Mouse (Mus musculus): ENCODE results near the gene Cemip. TPM values are rescaled to one million over a fixed set of nuclear protein-coding genes. Genes with fewer than 3 reads are reported as not detected.

Gene Cemip
- polyA plus RNA-seq, 1 experiment from 2014 or later = 1.7 TPM

GRCm38 (mm10) chr7:83911909-83912308 is 174.4 kb downstream of the Cemip start:
- no peak for TF ChIP-seq CTCF (IDR thresholded peaks at IDR 0.05; ENCODE audit: low read depth)
- no peak for ATAC-seq (ENCODE audit: insufficient read depth)
- 75% methylated on average over 3 of the region's 3 CpGs for WGBS
- Histone ChIP-seq H3K27me3 (ENCODE audit: insufficient read depth, low read length) (no peaks in the 10 kb centered on the region), H3K9ac (no peak overlapping the region), H3K9me3 (ENCODE audit: low read depth, low read length) (no peaks in the 10 kb centered on the region), H3K4me1 (ENCODE audit: insufficient read depth) (no peaks in the 10 kb centered on the region), H3K4me2 (no peak overlapping the region), H3K27ac (ENCODE audit: low read depth) (no peak overlapping the region), H3K4me3 (ENCODE audit: low read depth, low read length) (no peak overlapping the region), H3K36me3 (ENCODE audit: insufficient read depth) (no peaks in the 10 kb centered on the region)
- DNase-seq = no peak

GRCm38 (mm10) chr7:83904831-83905230 is 181.5 kb downstream of the Cemip start:
- H3K9me3 ChIP-seq (ENCODE audit: low read depth, low read length) = no peaks in the 10 kb centered on the region
- no peak for TF ChIP-seq CTCF (IDR thresholded peaks at IDR 0.05; ENCODE audit: low read depth)
- ATAC-seq (ENCODE audit: insufficient read depth) = no peak
- WGBS = 81% methylated on average over 3 of the region's 3 CpGs
- no peaks in the 10 kb centered on the region for H3K27me3 ChIP-seq (ENCODE audit: insufficient read depth, low read length)
- no peaks in the 10 kb centered on the region for H3K4me1 ChIP-seq (ENCODE audit: insufficient read depth)
- DNase-seq = no peak
- H3K9ac ChIP-seq = no peak overlapping the region
- no peak overlapping the region for H3K4me3 ChIP-seq (ENCODE audit: low read depth, low read length)
- peaks cover 7% of the 10 kb centered on the region for H3K36me3 ChIP-seq (ENCODE audit: insufficient read depth)
- H3K27ac ChIP-seq (ENCODE audit: low read depth) = no peak overlapping the region
- no peak overlapping the region for H3K4me2 ChIP-seq

- TF ChIP-seq CTCF (IDR thresholded peaks at IDR 0.05; ENCODE audit: low read depth) = no peak
- 36% methylated on average over 5 of the region's 5 CpGs for WGBS
- H3K4me3 ChIP-seq (ENCODE audit: low read depth, low read length) = no peak overlapping the region
- ATAC-seq (ENCODE audit: insufficient read depth) (peak; percentile 36; the same call in 1 of the 2 replicates), DNase-seq (peak; percentile 51)
- H3K9ac ChIP-seq = no peak overlapping the region
- H3K27me3 ChIP-seq (ENCODE audit: insufficient read depth, low read length) = no peaks in the 10 kb centered on the region
- peak overlapping the region; percentile 63 for H3K27ac ChIP-seq (ENCODE audit: low read depth)
- H3K36me3 ChIP-seq (ENCODE audit: insufficient read depth) = peaks cover 30% of the 10 kb centered on the region
- no peak overlapping the region for H3K4me2 ChIP-seq
- H3K9me3 ChIP-seq (ENCODE audit: low read depth, low read length) = no peaks in the 10 kb centered on the region
- H3K4me1 ChIP-seq (ENCODE audit: insufficient read depth) = no peaks in the 10 kb centered on the region
Observed at GRCm38 (mm10) chr7:83902296-83903145, 183.8 kb downstream of the Cemip start.

GRCm38 (mm10) chr7:83901425-83901824 is 184.9 kb downstream of the Cemip start:
- Histone ChIP-seq H3K36me3 (ENCODE audit: insufficient read depth) (peaks cover 38% of the 10 kb centered on the region), H3K9me3 (ENCODE audit: low read depth, low read length) (no peaks in the 10 kb centered on the region), H3K4me3 (ENCODE audit: low read depth, low read length) (no peak overlapping the region), H3K4me1 (ENCODE audit: insufficient read depth) (no peaks in the 10 kb centered on the region), H3K4me2 (no peak overlapping the region), H3K27me3 (ENCODE audit: insufficient read depth, low read length) (no peaks in the 10 kb centered on the region), H3K27ac (ENCODE audit: low read depth) (peak overlapping the region; percentile 63; the same call in 1 of the 2 replicates), H3K9ac (no peak overlapping the region)
- DNase-seq = peak; percentile 40
- WGBS = 49% methylated on average over 4 of the region's 4 CpGs
- no peak for TF ChIP-seq CTCF (IDR thresholded peaks at IDR 0.05; ENCODE audit: low read depth)
- peak; percentile 16; the same call in 1 of the 2 replicates for ATAC-seq (ENCODE audit: insufficient read depth)

GRCm38 (mm10) chr7:83900519-83900918 is 185.8 kb downstream of the Cemip start:
- H3K9ac ChIP-seq = no peak overlapping the region
- no peaks in the 10 kb centered on the region for H3K9me3 ChIP-seq (ENCODE audit: low read depth, low read length)
- peaks cover 45% of the 10 kb centered on the region for H3K36me3 ChIP-seq (ENCODE audit: insufficient read depth)
- no peak for DNase-seq
- no peak overlapping the region for H3K4me2 ChIP-seq
- no peak overlapping the region for H3K4me3 ChIP-seq (ENCODE audit: low read depth, low read length)
- no peaks in the 10 kb centered on the region for H3K4me1 ChIP-seq (ENCODE audit: insufficient read depth)
- WGBS = 74% methylated on average over 3 of the region's 3 CpGs
- no peak overlapping the region for H3K27ac ChIP-seq (ENCODE audit: low read depth)
- no peak for TF ChIP-seq CTCF (IDR thresholded peaks at IDR 0.05; ENCODE audit: low read depth)
- H3K27me3 ChIP-seq (ENCODE audit: insufficient read depth, low read length) = no peaks in the 10 kb centered on the region
- ATAC-seq (ENCODE audit: insufficient read depth) = no peak

GRCm38 (mm10) chr7:83898267-83898666 is 188.0 kb downstream of the Cemip start:
- Histone ChIP-seq H3K27ac (ENCODE audit: low read depth) (no peak overlapping the region), H3K4me3 (ENCODE audit: low read depth, low read length) (no peak overlapping the region), H3K9ac (no peak overlapping the region), H3K9me3 (ENCODE audit: low read depth, low read length) (no peaks in the 10 kb centered on the region), H3K27me3 (ENCODE audit: insufficient read depth, low read length) (no peaks in the 10 kb centered on the region), H3K36me3 (ENCODE audit: insufficient read depth) (peaks cover 57% of the 10 kb centered on the region), H3K4me2 (no peak overlapping the region), H3K4me1 (ENCODE audit: insufficient read depth) (peaks cover 11% of the 10 kb centered on the region; the same call in 1 of the 2 replicates)
- no peak for TF ChIP-seq CTCF (IDR thresholded peaks at IDR 0.05; ENCODE audit: low read depth)
- ATAC-seq (ENCODE audit: insufficient read depth) (peak; percentile 21; the same call in 1 of the 2 replicates), DNase-seq (no peak)
- WGBS = 87% methylated on average over 11 of the region's 11 CpGs

- TF ChIP-seq CTCF (IDR thresholded peaks at IDR 0.05; ENCODE audit: low read depth) = no peak
- H3K9me3 ChIP-seq (ENCODE audit: low read depth, low read length) = no peaks in the 10 kb centered on the region
- H3K9ac ChIP-seq = no peak overlapping the region
- H3K4me2 ChIP-seq = no peak overlapping the region
- peaks cover 15% of the 10 kb centered on the region; the same call in 1 of the 2 replicates for H3K4me1 ChIP-seq (ENCODE audit: insufficient read depth)
- H3K27ac ChIP-seq (ENCODE audit: low read depth) = no peak overlapping the region
- no peak for ATAC-seq (ENCODE audit: insufficient read depth)
- H3K36me3 ChIP-seq (ENCODE audit: insufficient read depth) = peaks cover 57% of the 10 kb centered on the region
- no peak for DNase-seq
- no peak overlapping the region for H3K4me3 ChIP-seq (ENCODE audit: low read depth, low read length)
- WGBS = 88% methylated on average over 5 of the region's 5 CpGs
- H3K27me3 ChIP-seq (ENCODE audit: insufficient read depth, low read length) = no peaks in the 10 kb centered on the region
Observed at GRCm38 (mm10) chr7:83896077-83896740, 190.1 kb downstream of the Cemip start.

All from lung, embryonic 14.5 days (tissue).